Mouse (Mus musculus): ENCODE data around the gene Bbs9.

Gene Bbs9

GRCm38 (mm10) chr9:22468170-22468898 is 7.2 kb upstream of the Bbs9 start:
- no peak for DNase-seq

- DNase-seq, result no peak
Measured at GRCm38 (mm10) chr9:22468899-22469259, 6.6 kb upstream of the Bbs9 start.

- no peak for DNase-seq
Measured at GRCm38 (mm10) chr9:22469643-22470042, 5.9 kb upstream of the Bbs9 start, which contains the start of gene Rp9. Gene Rp9, minus strand, starts transcription at chr9:22469743.

GRCm38 (mm10) chr9:22476265-22476664 is 750 bp downstream of the Bbs9 start:
- no peak for DNase-seq

- no peak for DNase-seq
Measured at GRCm38 (mm10) chr9:22478946-22479345, 3.4 kb downstream of the Bbs9 start.

GRCm38 (mm10) chr9:22483866-22484561 is 8.5 kb downstream of the Bbs9 start:
- DNase-seq, result no peak

- no peak for DNase-seq
Measured at GRCm38 (mm10) chr9:22484562-22485308, 9.2 kb downstream of the Bbs9 start.

- DNase-seq, result no peak
Measured at GRCm38 (mm10) chr9:22486211-22486610, 10.7 kb downstream of the Bbs9 start.

- DNase-seq, result no peak
Measured at GRCm38 (mm10) chr9:22488963-22489362, 13.4 kb downstream of the Bbs9 start.

- no peak for DNase-seq
Measured at GRCm38 (mm10) chr9:22494203-22494807, 18.8 kb downstream of the Bbs9 start.

- DNase-seq, result no peak
Measured at GRCm38 (mm10) chr9:22495133-22495532, 19.6 kb downstream of the Bbs9 start.

GRCm38 (mm10) chr9:22497021-22497767 is 21.7 kb downstream of the Bbs9 start:
- no peak for DNase-seq

GRCm38 (mm10) chr9:22502972-22503371 is 27.5 kb downstream of the Bbs9 start:
- DNase-seq, result no peak

GRCm38 (mm10) chr9:22503581-22503980 is 28.1 kb downstream of the Bbs9 start:
- no peak for DNase-seq

GRCm38 (mm10) chr9:22505574-22505973 is 30.1 kb downstream of the Bbs9 start:
- no peak for DNase-seq

- no peak for DNase-seq
Measured at GRCm38 (mm10) chr9:22515076-22515475, 39.6 kb downstream of the Bbs9 start.

GRCm38 (mm10) chr9:22518394-22519041 is 43.0 kb downstream of the Bbs9 start:
- peak; percentile 57 for DNase-seq

- no peak for DNase-seq
Measured at GRCm38 (mm10) chr9:22523460-22523859, 47.9 kb downstream of the Bbs9 start.

GRCm38 (mm10) chr9:22530734-22531489 is 55.4 kb downstream of the Bbs9 start:
- DNase-seq, result no peak

- no peak for DNase-seq
Measured at GRCm38 (mm10) chr9:22532112-22532511, 56.6 kb downstream of the Bbs9 start.

- peak; percentile 30 for DNase-seq
Measured at GRCm38 (mm10) chr9:22532810-22533447, 57.4 kb downstream of the Bbs9 start.

All from right cerebral cortex, postnatal 14 days (tissue).